Mouse (Mus musculus) myocyte (in vitro differentiated cells): ENCODE measurements at regions not wholly inside any gene's neighbourhood (a gene's known extent, or its start where the extent isn't known, plus 50 kb on each side); places are given as distances from the start of the nearest gene placed in this dataset.

Experiments
- MAX ChIP-seq: IDR thresholded peaks from one replicate; pipeline ENCODE4 v1.6.1; 2011; ENCODE audit warnings: low read depth, mild to moderate bottlenecking, control low read depth
- MYOG ChIP-seq, 3 experiments: IDR thresholded peaks; one replicate each; pipeline ENCODE4 v1.6.1; 2011; ENCODE audit warnings: control low read depth in 2 of 3, low read depth in 2 of 3, mild to moderate bottlenecking in 2 of 3; ENCODE audit not compliant: insufficient read length in 2 of 3, control insufficient read depth in 1 of 3, insufficient read depth in 1 of 3
- POLR2A ChIP-seq: IDR thresholded peaks from one replicate; pipeline ENCODE4 v1.6.1; 2011; ENCODE audit warnings: low read depth, mild to moderate bottlenecking, control low read depth, moderate library complexity; ENCODE audit not compliant: insufficient read length
- REST ChIP-seq: IDR thresholded peaks from one replicate; pipeline ENCODE4 v1.6.1; 2011; ENCODE audit warnings: mild to moderate bottlenecking, control low read depth, moderate library complexity; ENCODE audit not compliant: insufficient read depth, insufficient read length
- TCF12 ChIP-seq: IDR thresholded peaks from one replicate; pipeline ENCODE4 v1.6.1; 2011; ENCODE audit warnings: mild to moderate bottlenecking, control low read depth; ENCODE audit not compliant: poor library complexity, insufficient read depth, severe bottlenecking
- USF1 ChIP-seq: IDR thresholded peaks from one replicate; pipeline ENCODE4 v1.6.1; 2011; ENCODE audit warnings: low read depth, mild to moderate bottlenecking, control low read depth, moderate library complexity

GRCm38 (mm10) chr15:11725620-11726530 lies 181.2 kb downstream of the Npr3 start:
- no peak for TF ChIP-seq POLR2A
- no peak for TF ChIP-seq TCF12
- TF ChIP-seq REST: no peak
- no peak for TF ChIP-seq MAX
- TF ChIP-seq USF1: no peak
- no peak for TF ChIP-seq MYOG (IDR thresholded peaks at IDR 0.05; ENCODE audit: control insufficient read depth in 1 of 3, insufficient read depth in 1 of 3, insufficient read length in 2 of 3, low read depth in 2 of 3)
